Mouse (Mus musculus) liver, postnatal 0 days (tissue): ENCODE data around the gene Leng9.

Source experiments
- CTCF ChIP-seq: sonication (generic); IDR thresholded peaks from 2 replicates; pipeline ENCODE4 v1.5.1; 2016; ENCODE audit warnings: antibody characterized with exemption, low read depth
- EP300 ChIP-seq: IDR thresholded peaks from 2 replicates; pipeline ENCODE4 v1.6.1; 2016; ENCODE audit warnings: antibody characterized with exemption, low read depth, mild to moderate bottlenecking

- TF ChIP-seq CTCF (no peak), EP300 (no peak)
These were observed 12.0 kb downstream of the Leng9 start for GRCm38 (mm10) chr7:4138181-4138580.
